Mouse (Mus musculus) E14TG2a.4 (cell line): ENCODE measurements at regions not wholly inside any gene's neighbourhood (a gene's known extent, or its start where the extent isn't known, plus 50 kb on each side); places are given as distances from the start of the nearest gene placed in this dataset.
"Not testable (repeated sequence)": the region's sequence is repeated elsewhere in the genome, so short reads cannot be mapped to it uniquely, and the experiment has no call there.

ENCODE experiments used
- CTCF ChIP-seq: conservative IDR thresholded peaks from 2 replicates; pipeline ENCODE4 v1.5.1; 2014; ENCODE audit warnings: low read length
- NANOG ChIP-seq: IDR thresholded peaks from 2 replicates; pipeline ENCODE4 v1.6.1; 2014; ENCODE audit warnings: borderline replicate concordance, low read length, mixed read lengths
- POU5F1 ChIP-seq: IDR thresholded peaks from 2 replicates; pipeline ENCODE4 v1.6.1; 2014; ENCODE audit warnings: low read length, borderline replicate concordance

- not testable (repeated sequence) for TF ChIP-seq CTCF, POU5F1
- 0 out of 2 replicates have a peak, but pooled peaks have one; percentile 18 for TF ChIP-seq NANOG
These were observed 60.8 kb upstream of the Dnajc1 start for GRCm38 (mm10) chr2:18453426-18453825.
